Mouse (Mus musculus): ENCODE data around the gene Atxn2.
"Not testable (repeated sequence)": the region's sequence is repeated elsewhere in the genome, so short reads cannot be mapped to it uniquely, and the experiment has no call there.

Gene Atxn2

GRCm38 (mm10) chr5:121834991-121835747, 124.0 kb downstream of the Atxn2 start:
- DNase-seq (ENCODE audit: low spot score) = no peak

- DNase-seq (ENCODE audit: low spot score) = no peak
These were observed 125.0 kb downstream of the Atxn2 start for GRCm38 (mm10) chr5:121835949-121836691.

GRCm38 (mm10) chr5:121836692-121837415, 125.7 kb downstream of the Atxn2 start:
- peak; percentile 87 for DNase-seq (ENCODE audit: low spot score)

- DNase-seq (ENCODE audit: low spot score) = no peak
These were observed 126.6 kb downstream of the Atxn2 start, which contains the start of gene Sh2b3 for GRCm38 (mm10) chr5:121837441-121838340. Gene Sh2b3 (minus strand): TSS chr5:121837646.

GRCm38 (mm10) chr5:121838341-121839127, 127.4 kb downstream of the Atxn2 start:
- no peak for DNase-seq (ENCODE audit: low spot score)

GRCm38 (mm10) chr5:121839128-121839473, 128.0 kb downstream of the Atxn2 start:
- no peak for DNase-seq (ENCODE audit: low spot score)

- no peak for DNase-seq (ENCODE audit: low spot score)
These were observed 130.4 kb downstream of the Atxn2 start for GRCm38 (mm10) chr5:121841516-121841915.

GRCm38 (mm10) chr5:121841973-121842372, 130.8 kb downstream of the Atxn2 start:
- peak; percentile 47 for DNase-seq (ENCODE audit: low spot score)

GRCm38 (mm10) chr5:121842665-121843118, 131.6 kb downstream of the Atxn2 start:
- peak; percentile 54 for DNase-seq (ENCODE audit: low spot score)

GRCm38 (mm10) chr5:121843138-121843905, 132.2 kb downstream of the Atxn2 start:
- no peak for DNase-seq (ENCODE audit: low spot score)

- no peak for DNase-seq (ENCODE audit: low spot score)
These were observed 134.2 kb downstream of the Atxn2 start for GRCm38 (mm10) chr5:121845361-121845760.

GRCm38 (mm10) chr5:121846322-121846721, 135.2 kb downstream of the Atxn2 start:
- DNase-seq (ENCODE audit: low spot score) = no peak

- not testable (repeated sequence) for DNase-seq (ENCODE audit: low spot score)
These were observed 136.1 kb downstream of the Atxn2 start for GRCm38 (mm10) chr5:121847269-121847668.

GRCm38 (mm10) chr5:121848035-121848519, 136.9 kb downstream of the Atxn2 start:
- peak; percentile 43 for DNase-seq (ENCODE audit: low spot score)

- peak; percentile 88 for DNase-seq (ENCODE audit: low spot score)
These were observed 137.6 kb downstream of the Atxn2 start, which contains the start of gene Pheta1 for GRCm38 (mm10) chr5:121848743-121849142. Gene Pheta1 (plus strand): TSS chr5:121848984.

GRCm38 (mm10) chr5:121849478-121850349, 138.6 kb downstream of the Atxn2 start:
- no peak for DNase-seq (ENCODE audit: low spot score)

GRCm38 (mm10) chr5:121853368-121854051, 142.4 kb downstream of the Atxn2 start:
- DNase-seq (ENCODE audit: low spot score) = no peak

GRCm38 (mm10) chr5:121854768-121855167, 143.6 kb downstream of the Atxn2 start:
- DNase-seq (ENCODE audit: low spot score) = no peak

All from ovary, adult 18-20 months (tissue).